Mouse (Mus musculus): ENCODE measurements around the gene Cdc25a. TPM values are rescaled to one million over a fixed set of nuclear protein-coding genes. Genes with fewer than 3 reads are reported as not detected.

The Cdc25a gene
- polyA plus RNA-seq, 1 experiment, result 3.3 TPM

DNA sequence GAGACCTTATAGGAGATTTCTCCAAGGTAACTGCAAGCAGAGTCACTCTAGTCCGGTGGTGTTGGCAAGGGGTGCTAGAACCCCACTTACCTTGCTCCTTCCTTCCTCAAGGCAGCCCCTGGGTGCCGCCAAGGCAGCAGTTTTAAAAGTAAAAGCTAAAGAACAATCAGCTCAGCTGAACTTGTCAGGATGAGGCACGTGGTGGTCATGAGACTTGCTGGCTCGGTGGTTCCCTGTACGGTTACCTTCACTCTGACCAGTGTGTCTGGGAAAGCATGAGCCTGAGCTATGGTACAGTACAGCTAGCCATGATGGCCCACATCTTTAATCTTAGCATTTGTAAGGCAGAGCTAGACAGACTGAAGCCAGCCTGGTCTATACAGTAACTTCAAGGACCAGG is 11.9 kb downstream of the Cdc25a start:
- Histone ChIP-seq H3K4me1 (ENCODE audit: control insufficient read depth, insufficient read depth, low read length) (no peaks in the 10 kb centered on the region), H3K4me3 (replicated peaks; ENCODE audit: extremely low read depth, low read depth, low read length) (no peak overlapping the region)
- 92% methylated on average over 5 of the region's 5 CpGs for WGBS
- TF ChIP-seq POLR2A (IDR thresholded peaks at IDR 0.05; ENCODE audit: borderline replicate concordance, extremely low read depth, low read depth, low read length) (no peak), CTCF (IDR thresholded peaks at IDR 0.05; ENCODE audit: insufficient read depth, low read length) (no peak)
- no peak for DNase-seq

DNA sequence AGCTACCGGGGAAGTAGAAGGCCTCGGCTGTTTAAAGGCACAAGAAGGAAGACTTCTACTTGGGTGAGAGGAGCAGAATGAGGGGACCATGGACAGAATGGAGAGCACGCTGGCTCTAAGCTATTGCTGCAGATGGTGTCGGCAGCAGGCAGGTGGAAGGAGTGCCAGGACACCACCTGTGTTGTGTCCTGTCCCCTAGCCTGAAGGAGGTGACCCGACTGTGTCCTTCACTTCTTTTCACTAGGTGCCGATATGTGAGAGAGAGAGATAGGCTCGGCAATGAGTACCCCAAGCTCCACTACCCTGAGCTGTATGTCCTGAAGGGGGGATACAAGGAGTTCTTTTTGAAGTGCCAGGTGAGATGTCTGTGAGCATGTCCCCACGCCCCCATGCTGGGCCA is 16.1 kb downstream of the Cdc25a start:
- H3K4me3 ChIP-seq (replicated peaks; ENCODE audit: extremely low read depth, low read depth, low read length), result no peak overlapping the region
- 85% methylated on average over 8 of the region's 8 CpGs for WGBS
- TF ChIP-seq CTCF (IDR thresholded peaks at IDR 0.05; ENCODE audit: insufficient read depth, low read length), result no peak
- TF ChIP-seq POLR2A (IDR thresholded peaks at IDR 0.05; ENCODE audit: borderline replicate concordance, extremely low read depth, low read depth, low read length), result no peak
- no peaks in the 10 kb centered on the region; the same call in 1 of the 2 replicates for H3K4me1 ChIP-seq (ENCODE audit: control insufficient read depth, insufficient read depth, low read length)
- DNase-seq, result no peak

DNA sequence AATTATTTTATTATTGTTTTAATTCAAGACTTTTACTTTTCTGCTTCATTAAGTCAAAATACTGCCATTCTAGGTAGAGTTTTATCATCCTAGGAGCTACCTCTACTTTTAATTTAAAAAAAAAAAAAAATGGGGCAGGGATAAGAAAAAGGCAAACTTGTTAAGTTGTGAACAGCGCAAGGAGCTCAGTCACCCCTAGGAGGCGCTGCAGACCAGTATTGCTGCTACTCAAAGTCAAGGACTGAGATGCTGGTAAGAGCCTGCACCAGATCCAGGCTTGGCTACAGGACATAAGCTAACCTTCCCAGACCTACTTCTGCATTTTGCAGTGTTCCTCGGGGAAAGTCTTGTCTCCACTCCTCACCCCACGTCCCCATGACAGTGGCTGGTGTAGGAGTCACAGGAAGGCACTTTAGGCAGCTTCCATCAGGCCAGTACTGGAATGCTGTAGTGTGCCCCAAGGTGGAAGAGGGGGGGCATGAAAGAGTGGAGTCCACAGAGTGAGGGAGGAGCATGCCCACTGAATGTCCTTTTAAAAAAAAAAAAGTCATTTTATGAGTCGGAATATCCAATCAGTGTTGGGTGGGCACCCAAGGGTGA is 17.4 kb downstream of the Cdc25a start:
- Histone ChIP-seq H3K4me3 (replicated peaks; ENCODE audit: extremely low read depth, low read depth, low read length) (no peak overlapping the region), H3K4me1 (ENCODE audit: control insufficient read depth, insufficient read depth, low read length) (no peaks in the 10 kb centered on the region; the same call in 1 of the 2 replicates)
- peak; percentile 71 for DNase-seq
- WGBS, result 54% methylated on average over 5 of the region's 5 CpGs
- TF ChIP-seq POLR2A (IDR thresholded peaks at IDR 0.05; ENCODE audit: borderline replicate concordance, extremely low read depth, low read depth, low read length) (no peak), CTCF (IDR thresholded peaks at IDR 0.05; ENCODE audit: insufficient read depth, low read length) (peak; percentile 93)

DNA sequence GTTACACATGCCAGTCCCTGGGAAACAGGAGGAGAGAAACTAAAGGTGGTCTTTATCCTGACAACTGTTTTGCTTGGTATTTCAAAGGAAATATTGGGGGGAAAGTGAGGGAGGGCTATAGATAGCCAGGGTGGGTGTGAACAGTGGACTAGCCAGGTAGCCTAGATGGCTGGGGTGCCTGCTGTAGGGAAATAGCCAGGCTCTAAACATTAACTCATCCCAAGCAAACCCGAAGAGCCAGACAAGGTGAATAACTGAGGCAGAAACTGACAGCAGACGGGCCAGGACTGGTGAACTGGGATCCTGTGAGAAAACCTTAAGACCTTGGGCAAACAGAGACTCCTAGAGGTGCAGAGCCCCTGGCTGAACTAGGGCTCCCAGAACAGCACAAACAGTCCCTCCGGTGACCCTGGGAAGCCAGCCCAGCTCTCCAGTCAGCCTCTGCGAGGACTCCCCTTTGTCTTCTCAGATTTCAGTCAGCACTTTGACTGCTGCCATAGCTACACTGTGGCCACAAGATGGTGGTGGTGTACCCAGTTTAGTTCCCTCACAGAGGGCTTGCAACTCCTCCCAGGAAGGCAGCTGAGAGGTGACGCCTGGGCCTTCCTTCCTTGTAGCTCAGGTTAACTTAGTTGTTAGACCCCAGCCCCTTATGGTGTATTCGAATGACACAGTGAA is 19.2 kb downstream of the Cdc25a start:
- Histone ChIP-seq H3K4me1 (ENCODE audit: control insufficient read depth, insufficient read depth, low read length) (peaks cover 5% of the 10 kb centered on the region), H3K4me3 (replicated peaks; ENCODE audit: extremely low read depth, low read depth, low read length) (no peak overlapping the region)
- WGBS, result 33% methylated on average over 6 of the region's 6 CpGs
- TF ChIP-seq CTCF (IDR thresholded peaks at IDR 0.05; ENCODE audit: insufficient read depth, low read length), result peak; percentile 90
- no peak for TF ChIP-seq POLR2A (IDR thresholded peaks at IDR 0.05; ENCODE audit: borderline replicate concordance, extremely low read depth, low read depth, low read length)
- peak; percentile 33 for DNase-seq

DNA sequence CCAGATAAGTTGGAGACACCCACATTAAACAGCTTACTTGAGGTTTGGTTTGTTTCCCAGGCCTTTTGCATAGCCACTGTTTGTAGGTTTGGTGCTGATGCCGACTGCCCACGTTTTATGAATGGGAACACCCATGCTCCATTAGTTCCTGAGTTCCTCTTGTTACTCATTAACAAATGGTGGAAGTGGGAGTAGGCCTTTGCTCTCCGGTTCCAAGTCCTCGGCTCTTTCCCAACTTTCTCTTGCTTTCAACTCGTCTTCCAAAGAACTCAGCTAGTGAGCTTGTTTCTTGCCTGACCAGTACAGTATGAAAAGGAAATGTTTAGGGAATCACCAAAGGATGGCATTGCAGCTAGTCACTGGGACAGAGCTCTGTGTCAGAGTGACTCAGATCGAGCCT is 20.2 kb downstream of the Cdc25a start:
- WGBS, result 32% methylated on average over 6 of the region's 6 CpGs
- Histone ChIP-seq H3K4me3 (replicated peaks; ENCODE audit: extremely low read depth, low read depth, low read length) (no peak overlapping the region), H3K4me1 (ENCODE audit: control insufficient read depth, insufficient read depth, low read length) (peaks cover 5% of the 10 kb centered on the region)
- TF ChIP-seq CTCF (IDR thresholded peaks at IDR 0.05; ENCODE audit: insufficient read depth, low read length), result no peak
- no peak for DNase-seq

DNA sequence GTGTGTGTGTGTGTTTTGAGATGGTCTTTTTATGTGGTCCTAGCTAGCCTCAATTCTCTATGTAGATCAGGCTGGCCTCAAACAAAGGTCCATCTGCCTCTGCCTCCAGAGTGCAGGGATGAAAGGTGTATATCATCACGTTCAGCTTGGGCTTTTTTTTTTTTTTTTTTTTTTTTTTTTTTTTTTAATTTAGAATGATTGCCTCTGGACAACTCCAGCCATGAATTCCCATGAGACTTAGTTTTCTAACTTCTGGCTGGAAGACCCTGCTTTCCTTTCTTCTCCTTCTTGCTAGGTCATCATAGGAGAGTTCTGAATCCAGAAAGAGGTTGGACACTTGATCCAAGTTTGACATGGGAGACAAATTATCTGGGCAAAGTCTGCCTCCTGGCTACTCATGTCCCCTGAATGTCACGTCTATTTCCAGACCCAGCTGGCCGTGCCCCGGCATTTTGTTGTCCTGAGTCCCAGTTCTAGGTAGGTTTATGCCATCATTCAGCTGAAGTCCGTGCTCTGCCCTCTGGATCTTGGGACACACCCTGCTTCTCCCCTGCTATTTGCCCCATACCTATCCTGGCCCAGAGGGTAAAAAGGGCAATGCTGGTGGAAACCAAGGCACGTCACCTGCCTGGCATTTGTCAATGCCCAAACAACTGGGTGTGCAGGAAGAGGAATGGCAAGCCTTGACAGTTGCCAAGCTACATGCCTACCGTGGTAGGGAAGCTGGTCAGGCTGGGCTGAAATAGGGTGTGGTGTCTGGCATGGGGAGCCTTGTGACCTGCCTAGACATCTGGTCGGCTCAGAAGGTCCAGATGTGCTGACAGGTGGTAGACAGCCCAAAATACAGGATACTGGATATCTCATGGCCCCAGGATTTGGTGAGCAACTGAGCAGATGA is 21.1 kb downstream of the Cdc25a start:
- WGBS, result 74% methylated on average over 8 of the region's 8 CpGs
- no peak overlapping the region for H3K4me3 ChIP-seq (replicated peaks; ENCODE audit: extremely low read depth, low read depth, low read length)
- DNase-seq, result no peak
- no peak for TF ChIP-seq CTCF (IDR thresholded peaks at IDR 0.05; ENCODE audit: insufficient read depth, low read length)
- no peak for TF ChIP-seq POLR2A (IDR thresholded peaks at IDR 0.05; ENCODE audit: borderline replicate concordance, extremely low read depth, low read depth, low read length)
- peaks cover 5% of the 10 kb centered on the region for H3K4me1 ChIP-seq (ENCODE audit: control insufficient read depth, insufficient read depth, low read length)

DNA sequence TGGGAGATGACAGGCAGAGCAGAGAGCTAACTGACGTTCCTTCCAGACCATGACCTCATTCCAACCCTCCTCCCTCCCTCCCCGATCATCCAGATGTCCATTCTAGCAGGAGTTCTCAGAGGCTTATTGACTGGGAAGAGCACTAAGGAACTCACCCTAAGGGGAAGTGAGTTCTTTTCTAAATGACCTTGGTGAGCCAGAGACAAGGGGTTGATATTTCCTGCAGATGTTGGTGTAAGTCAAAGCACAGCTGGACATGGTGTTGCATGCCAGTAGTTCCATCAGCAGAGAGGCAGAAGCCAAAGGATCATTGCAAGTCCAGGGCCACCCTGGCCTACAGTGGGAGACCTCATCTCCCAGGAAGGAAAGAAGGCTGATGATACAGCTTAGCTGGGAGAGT is 22.6 kb downstream of the Cdc25a start:
- H3K4me1 ChIP-seq (ENCODE audit: control insufficient read depth, insufficient read depth, low read length), result peaks cover 5% of the 10 kb centered on the region
- no peak overlapping the region for H3K4me3 ChIP-seq (replicated peaks; ENCODE audit: extremely low read depth, low read depth, low read length)
- no peak for TF ChIP-seq CTCF (IDR thresholded peaks at IDR 0.05; ENCODE audit: insufficient read depth, low read length)
- no peak for TF ChIP-seq POLR2A (IDR thresholded peaks at IDR 0.05; ENCODE audit: borderline replicate concordance, extremely low read depth, low read depth, low read length)
- DNase-seq, result no peak
- 34% methylated on average over 2 of the region's 2 CpGs for WGBS

DNA sequence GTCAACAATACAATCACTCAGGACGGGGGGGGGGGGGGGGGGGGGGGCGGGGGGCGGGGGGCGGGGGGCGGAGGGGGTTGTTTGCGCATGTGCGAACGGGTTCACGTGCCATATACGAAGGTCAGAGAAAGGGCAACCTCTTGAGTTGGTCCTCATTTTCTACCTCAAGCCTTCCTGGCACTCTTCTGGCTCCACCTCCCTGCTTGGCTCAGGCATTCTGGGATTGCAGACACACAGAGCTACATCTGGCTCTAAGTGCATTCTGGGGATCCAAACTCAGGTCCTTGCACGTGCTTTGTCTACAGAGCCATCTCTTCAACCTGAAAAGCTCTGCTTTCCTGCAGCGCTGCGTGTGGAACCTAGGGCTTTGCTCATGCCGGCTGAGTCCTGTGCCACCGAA is 24.0 kb downstream of the Cdc25a start:
- TF ChIP-seq CTCF (IDR thresholded peaks at IDR 0.05; ENCODE audit: insufficient read depth, low read length) (no peak), POLR2A (IDR thresholded peaks at IDR 0.05; ENCODE audit: borderline replicate concordance, extremely low read depth, low read depth, low read length) (no peak)
- no peak for DNase-seq
- H3K4me1 ChIP-seq (ENCODE audit: control insufficient read depth, insufficient read depth, low read length), result peaks cover 5% of the 10 kb centered on the region
- no peak overlapping the region for H3K4me3 ChIP-seq (replicated peaks; ENCODE audit: extremely low read depth, low read depth, low read length)
- 34% methylated on average over 10 of the region's 15 CpGs for whole genome bisulfite sequencing

DNA sequence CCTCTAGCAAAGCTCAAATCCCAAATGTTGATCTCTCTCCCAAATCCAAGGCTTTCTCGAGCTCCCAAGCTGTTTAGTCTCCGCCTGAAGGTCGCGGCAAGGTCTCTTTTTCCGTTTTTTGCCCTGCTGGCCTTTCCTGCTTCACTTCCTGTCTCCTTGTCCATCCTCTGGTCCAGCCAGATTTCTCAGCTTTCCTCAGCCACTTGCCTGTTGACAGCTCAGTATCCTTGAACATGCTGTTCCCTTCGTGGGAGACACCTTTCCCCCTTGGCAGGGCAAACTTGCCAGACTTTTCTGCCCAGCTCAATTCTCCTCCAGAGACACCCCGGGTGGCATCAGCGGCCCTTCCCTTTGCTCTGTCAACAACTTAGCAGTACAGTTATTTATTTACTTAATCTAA is 24.4 kb downstream of the Cdc25a start:
- 27% methylated on average over 8 of the region's 8 CpGs for WGBS

More for the DNA sequence above, 24.4 kb downstream of the Cdc25a start:
- no peak overlapping the region for H3K4me3 ChIP-seq (replicated peaks; ENCODE audit: extremely low read depth, low read depth, low read length)
- H3K4me1 ChIP-seq (ENCODE audit: control insufficient read depth, insufficient read depth, low read length), result peaks cover 5% of the 10 kb centered on the region
- TF ChIP-seq CTCF (IDR thresholded peaks at IDR 0.05; ENCODE audit: insufficient read depth, low read length) (no peak), POLR2A (IDR thresholded peaks at IDR 0.05; ENCODE audit: borderline replicate concordance, extremely low read depth, low read depth, low read length) (no peak)
- no peak for DNase-seq
